Mouse (Mus musculus): ENCODE measurements around the gene Mcoln2.

DNA sequence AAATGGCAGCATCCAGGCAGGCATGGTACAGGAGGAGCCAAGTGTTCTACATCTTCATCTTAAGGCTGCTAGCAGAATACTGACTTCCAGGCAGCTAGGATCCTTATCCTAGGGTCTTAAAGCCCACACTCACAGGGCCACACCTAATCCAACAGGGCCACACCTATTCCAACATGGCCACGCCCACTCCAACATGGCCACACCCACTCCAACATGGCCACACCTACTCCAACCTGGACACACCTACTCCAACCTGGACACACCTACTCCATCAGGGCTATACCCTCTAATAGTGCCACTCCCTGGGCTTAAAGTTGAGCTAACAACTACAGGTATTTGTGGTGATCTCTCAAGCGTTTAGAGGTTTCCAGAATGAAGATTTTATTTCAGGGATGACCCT is 30.7 kb downstream of the Mcoln2 start:
- no peak for TF ChIP-seq EP300 (IDR thresholded peaks at IDR 0.05; ENCODE audit: low read depth in 1 of 2, low read length in 2 of 2)
- TF ChIP-seq MYC (IDR thresholded peaks at IDR 0.05; ENCODE audit: low read depth, low read length): no peak
- no peak for TF ChIP-seq MAX (IDR thresholded peaks at IDR 0.05; ENCODE audit: low read length)
- no peak for TF ChIP-seq POLR2A (IDR thresholded peaks at IDR 0.05; ENCODE audit: control insufficient read depth in 1 of 2, insufficient read depth in 1 of 2, low read depth in 1 of 2, low read length in 2 of 2, poor library complexity in 1 of 2)
- TF ChIP-seq USF2 (IDR thresholded peaks at IDR 0.05; ENCODE audit: borderline replicate concordance in 1 of 2, insufficient read depth in 1 of 2, low read depth in 1 of 2, low read length in 2 of 2): no peak
- TF ChIP-seq POLR2AphosphoS2 (IDR thresholded peaks at IDR 0.05; ENCODE audit: low read length): no peak
- TF ChIP-seq ZMIZ1 (IDR thresholded peaks at IDR 0.05; ENCODE audit: low read depth, low read length): no peak
- no peak for TF ChIP-seq GABPA (IDR thresholded peaks at IDR 0.05; ENCODE audit: low read depth, low read length)
- no peak for TF ChIP-seq RCOR1 (IDR thresholded peaks at IDR 0.05; ENCODE audit: low read depth, low read length)
- TF ChIP-seq TCF12 (IDR thresholded peaks at IDR 0.05; ENCODE audit: low read depth, low read length): no peak
- no peak for TF ChIP-seq USF1 (IDR thresholded peaks at IDR 0.05; ENCODE audit: low read depth, low read length)
- no peak for TF ChIP-seq CTCF (IDR thresholded peaks at IDR 0.05 in 2 of 3, conservative IDR thresholded peaks at IDR 0.05 in 1 of 3; ENCODE audit: control insufficient read depth in 1 of 3, insufficient read depth in 1 of 3, low read depth in 2 of 3, low read length in 3 of 3, poor library complexity in 1 of 3, severe bottlenecking in 1 of 3)
- no peak for TF ChIP-seq HCFC1 (IDR thresholded peaks at IDR 0.05; ENCODE audit: low read depth, low read length)
- TF ChIP-seq ZNF384 (IDR thresholded peaks at IDR 0.05; ENCODE audit: low read depth, low read length): no peak
